Mouse (Mus musculus) megakaryocyte, embryonic 14.5 days (primary cell): ENCODE data around the gene Pisd. TPM values are rescaled to one million over a fixed set of nuclear protein-coding genes. Genes with fewer than 3 reads are reported as not detected.
A peak's percentile ranks its signal among the peaks of the same experiment; 100 is the strongest.
"Not testable (repeated sequence)": the region's sequence is repeated elsewhere in the genome, so short reads cannot be mapped to it uniquely, and the experiment has no call there.

Experiments
- H3K27me3 ChIP-seq: replicated peaks from 2 replicates; pipeline ENCODE3; 2012; ENCODE audit warnings: inconsistent platforms
- H3K36me3 ChIP-seq: replicated peaks from 2 replicates; pipeline ENCODE3; 2012; ENCODE audit warnings: low read length, inconsistent platforms, mixed read lengths
- H3K4me1 ChIP-seq: 2 replicates; pipeline ENCODE4 v1.6.1; 2012; ENCODE audit warnings: inconsistent platforms
- H3K4me3 ChIP-seq: replicated peaks from 2 replicates; pipeline ENCODE3; 2012; ENCODE audit warnings: moderate library complexity, mild to moderate bottlenecking, inconsistent platforms
- H3K9me3 ChIP-seq: 2 replicates; pipeline ENCODE4 v1.6.1; 2012; ENCODE audit warnings: inconsistent platforms
- FLI1 ChIP-seq: IDR thresholded peaks from 2 replicates; pipeline ENCODE4 v1.6.1; 2012; ENCODE audit warnings: low read length, inconsistent platforms, mixed read lengths
- GATA1 ChIP-seq: IDR thresholded peaks from 3 replicates; pipeline ENCODE4 v1.6.1; 2012; ENCODE audit warnings: mixed read lengths, low read length, inconsistent platforms, borderline replicate concordance
- polyA plus RNA-seq: library from polyadenylated mRNA; stranded (reverse); fragments of >175 nt; gene quantifications from 2 replicates; pipeline ENCODE4 v1.2.3, GENCODE M21; 2012; ENCODE audit warnings: low replicate concordance; ENCODE audit not compliant: insufficient read depth

Gene Pisd
- polyA plus RNA-seq, 1 experiment: 19.8 TPM

GRCm38 (mm10) chr5:32723981-32724380, 61.5 kb downstream of the Pisd start:
- H3K27me3 ChIP-seq: peaks cover 4% of the 10 kb centered on the region
- peaks cover 5% of the 10 kb centered on the region; the same call in 1 of the 2 replicates for H3K4me1 ChIP-seq
- H3K4me3 ChIP-seq: no peak overlapping the region
- TF ChIP-seq FLI1 (no peak), GATA1 (no peak)
- no peaks in the 10 kb centered on the region for H3K36me3 ChIP-seq
- H3K9me3 ChIP-seq: no peaks in the 10 kb centered on the region

- not testable (repeated sequence) for H3K9me3 ChIP-seq, H3K4me3 ChIP-seq, H3K27me3 ChIP-seq, H3K36me3 ChIP-seq, H3K4me1 ChIP-seq
Observed at GRCm38 (mm10) chr5:32722711-32723110, 62.7 kb downstream of the Pisd start.

GRCm38 (mm10) chr5:32722263-32722662, 63.2 kb downstream of the Pisd start:
- Histone ChIP-seq H3K4me3 (no peak overlapping the region), H3K36me3 (no peaks in the 10 kb centered on the region), H3K27me3 (peaks cover 6% of the 10 kb centered on the region), H3K9me3 (no peaks in the 10 kb centered on the region), H3K4me1 (peaks cover 7% of the 10 kb centered on the region; the same call in 1 of the 2 replicates)
- no peak for TF ChIP-seq FLI1
- no peak for TF ChIP-seq GATA1

GRCm38 (mm10) chr5:32721316-32721715, 64.1 kb downstream of the Pisd start:
- TF ChIP-seq GATA1: no peak
- no peaks in the 10 kb centered on the region for H3K36me3 ChIP-seq
- H3K4me3 ChIP-seq: no peak overlapping the region
- H3K27me3 ChIP-seq: peaks cover 8% of the 10 kb centered on the region
- H3K4me1 ChIP-seq: peaks cover 7% of the 10 kb centered on the region; the same call in 1 of the 2 replicates
- H3K9me3 ChIP-seq: no peaks in the 10 kb centered on the region

GRCm38 (mm10) chr5:32720416-32720815, 65.0 kb downstream of the Pisd start:
- TF ChIP-seq GATA1: no peak
- TF ChIP-seq FLI1: no peak
- H3K4me1 ChIP-seq: peaks cover 7% of the 10 kb centered on the region; the same call in 1 of the 2 replicates
- H3K36me3 ChIP-seq: no peaks in the 10 kb centered on the region
- no peak overlapping the region for H3K4me3 ChIP-seq
- no peaks in the 10 kb centered on the region for H3K9me3 ChIP-seq
- H3K27me3 ChIP-seq: peaks cover 8% of the 10 kb centered on the region

- Histone ChIP-seq H3K4me3 (no peak overlapping the region), H3K4me1 (peaks cover 7% of the 10 kb centered on the region; the same call in 1 of the 2 replicates), H3K27me3 (peaks cover 8% of the 10 kb centered on the region), H3K9me3 (no peaks in the 10 kb centered on the region), H3K36me3 (no peaks in the 10 kb centered on the region)
- TF ChIP-seq GATA1: no peak
- TF ChIP-seq FLI1: no peak
Observed at GRCm38 (mm10) chr5:32718916-32719315, 66.5 kb downstream of the Pisd start.

GRCm38 (mm10) chr5:32717726-32718125, 67.7 kb downstream of the Pisd start:
- H3K4me3 ChIP-seq: no peak overlapping the region
- peaks cover 8% of the 10 kb centered on the region for H3K27me3 ChIP-seq
- TF ChIP-seq GATA1 (no peak), FLI1 (no peak)
- no peaks in the 10 kb centered on the region for H3K9me3 ChIP-seq
- no peaks in the 10 kb centered on the region for H3K36me3 ChIP-seq
- peaks cover 16% of the 10 kb centered on the region for H3K4me1 ChIP-seq

GRCm38 (mm10) chr5:32713703-32714467, 71.6 kb downstream of the Pisd start:
- Histone ChIP-seq H3K4me1 (peaks cover 14% of the 10 kb centered on the region), H3K27me3 (peaks cover 5% of the 10 kb centered on the region), H3K9me3 (no peaks in the 10 kb centered on the region), H3K36me3 (no peaks in the 10 kb centered on the region), H3K4me3 (peak overlapping the region; percentile 99)
- no peak for TF ChIP-seq GATA1
- peak; percentile 100 for TF ChIP-seq FLI1

- H3K4me3 ChIP-seq: peak overlapping the region; percentile 99
- TF ChIP-seq FLI1 (no peak), GATA1 (no peak)
Observed at GRCm38 (mm10) chr5:32713042-32713702, 72.3 kb downstream of the Pisd start.

More at GRCm38 (mm10) chr5:32713042-32713702, 72.3 kb downstream of the Pisd start:
- no peaks in the 10 kb centered on the region for H3K9me3 ChIP-seq
- H3K36me3 ChIP-seq: no peaks in the 10 kb centered on the region
- peaks cover 13% of the 10 kb centered on the region for H3K4me1 ChIP-seq
- peaks cover 5% of the 10 kb centered on the region for H3K27me3 ChIP-seq
